Mouse (Mus musculus) ES-E14 (cell line): Measurements from ENCODE around the gene Tnnt2.

ENCODE experiments used
- ZC3H11A ChIP-seq: IDR thresholded peaks from 2 replicates; pipeline ENCODE4 v1.6.1; 2012; ENCODE audit warnings: low read depth, mild to moderate bottlenecking, inconsistent platforms, low read length, borderline replicate concordance
- ZNF384 ChIP-seq: IDR thresholded peaks from 2 replicates; pipeline ENCODE4 v1.6.1; 2012; ENCODE audit warnings: low read depth, low read length, inconsistent platforms

DNA sequence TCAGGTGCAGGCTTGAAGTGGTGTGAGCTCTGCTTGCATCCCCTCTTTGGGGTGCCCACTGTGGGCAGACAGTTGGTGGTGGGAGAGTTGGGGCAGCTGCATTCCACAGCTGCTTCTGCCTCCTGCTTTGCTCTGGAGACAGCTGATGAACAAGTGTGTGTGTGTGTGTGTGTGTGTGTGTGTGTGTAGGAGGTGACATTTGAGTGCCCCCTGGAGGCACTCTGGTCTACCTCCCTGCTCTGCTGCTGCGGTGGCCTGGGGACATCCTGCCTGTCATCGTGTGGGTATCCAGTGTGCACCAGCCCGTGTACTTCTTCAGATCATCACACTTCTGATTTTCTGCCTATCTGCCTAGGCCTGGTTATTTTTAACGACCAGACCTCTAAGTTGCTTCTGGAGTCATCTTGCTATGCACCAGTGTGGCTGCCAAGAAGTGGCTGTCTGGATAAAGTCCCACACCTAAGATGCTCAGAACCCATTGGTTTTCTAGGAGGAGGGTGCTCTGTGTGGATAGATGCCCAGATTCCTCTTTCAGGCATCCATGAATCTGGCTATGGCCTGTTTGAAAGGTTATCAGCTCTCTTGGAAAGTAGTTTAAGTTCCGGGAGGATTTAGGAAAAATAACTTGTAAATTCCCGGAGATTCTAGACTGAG, 1.8 kb upstream of the Tnnt2 start:
- no peak for TF ChIP-seq ZC3H11A
- TF ChIP-seq ZNF384 = no peak
